Mouse (Mus musculus): ENCODE measurements at regions not wholly inside any gene's neighbourhood (a gene's known extent, or its start where the extent isn't known, plus 50 kb on each side); places are given as distances from the start of the nearest gene placed in this dataset.

- Histone ChIP-seq H3K4me3 (ENCODE audit: low read depth, low read length) (no peak overlapping the region), H3K27ac (ENCODE audit: low read depth, low read length) (no peak overlapping the region), H3K27me3 (ENCODE audit: control insufficient read depth, insufficient read depth, low read length) (no peaks in the 10 kb centered on the region), H3K4me1 (ENCODE audit: control insufficient read depth, insufficient read depth, low read length) (no peaks in the 10 kb centered on the region), H3K4me2 (no peak overlapping the region), H3K9ac (ENCODE audit: low read length) (no peak overlapping the region), H3K36me3 (ENCODE audit: control insufficient read depth, insufficient read depth, low read length) (no peaks in the 10 kb centered on the region), H3K9me3 (ENCODE audit: control insufficient read depth, low read length) (no peaks in the 10 kb centered on the region)
- WGBS: 90% methylated on average over 5 of the region's 5 CpGs
- no peak for ATAC-seq (ENCODE audit: low FRiP score)
- DNase-seq (ENCODE audit: low spot score, missing footprints): peak; percentile 28
These were observed 62.9 kb upstream of the Boc start for GRCm38 (mm10) chr16:44621573-44621972.

- no peak overlapping the region for H3K4me2 ChIP-seq
- H3K9ac ChIP-seq (ENCODE audit: low read length): no peak overlapping the region
- H3K27ac ChIP-seq (ENCODE audit: low read depth, low read length): no peak overlapping the region
- H3K4me1 ChIP-seq (ENCODE audit: control insufficient read depth, insufficient read depth, low read length): peaks cover 6% of the 10 kb centered on the region; the same call in 1 of the 2 replicates
- no peaks in the 10 kb centered on the region for H3K36me3 ChIP-seq (ENCODE audit: control insufficient read depth, insufficient read depth, low read length)
- ATAC-seq (ENCODE audit: low FRiP score): no peak
- no peaks in the 10 kb centered on the region for H3K27me3 ChIP-seq (ENCODE audit: control insufficient read depth, insufficient read depth, low read length)
- H3K4me3 ChIP-seq (ENCODE audit: low read depth, low read length): no peak overlapping the region
- peak; percentile 14 for DNase-seq (ENCODE audit: low spot score, missing footprints)
- 80% methylated on average over 2 of the region's 2 CpGs for WGBS
- H3K9me3 ChIP-seq (ENCODE audit: control insufficient read depth, low read length): no peaks in the 10 kb centered on the region
These were observed 61.8 kb upstream of the Boc start for GRCm38 (mm10) chr16:44620536-44620935.

- Histone ChIP-seq H3K27me3 (ENCODE audit: control insufficient read depth, insufficient read depth, low read length) (no peaks in the 10 kb centered on the region), H3K4me1 (ENCODE audit: control insufficient read depth, insufficient read depth, low read length) (peaks cover 6% of the 10 kb centered on the region; the same call in 1 of the 2 replicates), H3K9me3 (ENCODE audit: control insufficient read depth, low read length) (no peaks in the 10 kb centered on the region), H3K36me3 (ENCODE audit: control insufficient read depth, insufficient read depth, low read length) (no peaks in the 10 kb centered on the region), H3K9ac (ENCODE audit: low read length) (no peak overlapping the region), H3K27ac (ENCODE audit: low read depth, low read length) (no peak overlapping the region), H3K4me2 (no peak overlapping the region), H3K4me3 (ENCODE audit: low read depth, low read length) (no peak overlapping the region)
- WGBS: 95% methylated on average over 4 of the region's 4 CpGs
- DNase-seq (ENCODE audit: low spot score, missing footprints) (peak; percentile 17), ATAC-seq (ENCODE audit: low FRiP score) (no peak)
These were observed 60.9 kb upstream of the Boc start for GRCm38 (mm10) chr16:44619476-44620103.

GRCm38 (mm10) chr16:44617041-44617440, 58.3 kb upstream of the Boc start:
- no peaks in the 10 kb centered on the region for H3K9me3 ChIP-seq (ENCODE audit: control insufficient read depth, low read length)
- no peak overlapping the region for H3K4me2 ChIP-seq
- H3K36me3 ChIP-seq (ENCODE audit: control insufficient read depth, insufficient read depth, low read length): no peaks in the 10 kb centered on the region
- H3K4me3 ChIP-seq (ENCODE audit: low read depth, low read length): no peak overlapping the region
- no peak overlapping the region for H3K27ac ChIP-seq (ENCODE audit: low read depth, low read length)
- DNase-seq (ENCODE audit: low spot score, missing footprints): peak; percentile 72
- H3K4me1 ChIP-seq (ENCODE audit: control insufficient read depth, insufficient read depth, low read length): peaks cover 6% of the 10 kb centered on the region; the same call in 1 of the 2 replicates
- H3K27me3 ChIP-seq (ENCODE audit: control insufficient read depth, insufficient read depth, low read length): no peaks in the 10 kb centered on the region
- WGBS: 93% methylated on average over 6 of the region's 6 CpGs
- no peak overlapping the region for H3K9ac ChIP-seq (ENCODE audit: low read length)
- ATAC-seq (ENCODE audit: low FRiP score): no peak

- no peak overlapping the region for H3K9ac ChIP-seq (ENCODE audit: low read length)
- H3K27ac ChIP-seq (ENCODE audit: low read depth, low read length): no peak overlapping the region
- H3K4me2 ChIP-seq: no peak overlapping the region
- no peak for ATAC-seq (ENCODE audit: low FRiP score)
- no peaks in the 10 kb centered on the region for H3K36me3 ChIP-seq (ENCODE audit: control insufficient read depth, insufficient read depth, low read length)
- peak; percentile 82 for DNase-seq (ENCODE audit: low spot score, missing footprints)
- H3K27me3 ChIP-seq (ENCODE audit: control insufficient read depth, insufficient read depth, low read length): no peaks in the 10 kb centered on the region
- H3K4me3 ChIP-seq (ENCODE audit: low read depth, low read length): no peak overlapping the region
- no peaks in the 10 kb centered on the region for H3K9me3 ChIP-seq (ENCODE audit: control insufficient read depth, low read length)
- peaks cover 6% of the 10 kb centered on the region; the same call in 1 of the 2 replicates for H3K4me1 ChIP-seq (ENCODE audit: control insufficient read depth, insufficient read depth, low read length)
- 38% methylated on average over 5 of the region's 5 CpGs for WGBS
These were observed 57.7 kb upstream of the Boc start for GRCm38 (mm10) chr16:44616376-44616775.

- no peaks in the 10 kb centered on the region for H3K9me3 ChIP-seq (ENCODE audit: control insufficient read depth, low read length)
- H3K36me3 ChIP-seq (ENCODE audit: control insufficient read depth, insufficient read depth, low read length): no peaks in the 10 kb centered on the region
- DNase-seq (ENCODE audit: low spot score, missing footprints) (peak; percentile 90), ATAC-seq (ENCODE audit: low FRiP score) (no peak)
- H3K4me3 ChIP-seq (ENCODE audit: low read depth, low read length): no peak overlapping the region
- peaks cover 6% of the 10 kb centered on the region; the same call in 1 of the 2 replicates for H3K4me1 ChIP-seq (ENCODE audit: control insufficient read depth, insufficient read depth, low read length)
- H3K9ac ChIP-seq (ENCODE audit: low read length): no peak overlapping the region
- no peak overlapping the region for H3K4me2 ChIP-seq
- no peaks in the 10 kb centered on the region for H3K27me3 ChIP-seq (ENCODE audit: control insufficient read depth, insufficient read depth, low read length)
- H3K27ac ChIP-seq (ENCODE audit: low read depth, low read length): no peak overlapping the region
- WGBS: 60% methylated on average over 3 of the region's 3 CpGs
These were observed 57.1 kb upstream of the Boc start for GRCm38 (mm10) chr16:44615878-44616206.

GRCm38 (mm10) chr16:44615172-44615877, 56.6 kb upstream of the Boc start:
- peaks cover 6% of the 10 kb centered on the region; the same call in 1 of the 2 replicates for H3K4me1 ChIP-seq (ENCODE audit: control insufficient read depth, insufficient read depth, low read length)
- no peaks in the 10 kb centered on the region for H3K9me3 ChIP-seq (ENCODE audit: control insufficient read depth, low read length)
- ATAC-seq (ENCODE audit: low FRiP score) (no peak), DNase-seq (ENCODE audit: low spot score, missing footprints) (peak; percentile 73)
- H3K36me3 ChIP-seq (ENCODE audit: control insufficient read depth, insufficient read depth, low read length): no peaks in the 10 kb centered on the region
- H3K4me2 ChIP-seq: no peak overlapping the region
- H3K4me3 ChIP-seq (ENCODE audit: low read depth, low read length): no peak overlapping the region
- H3K9ac ChIP-seq (ENCODE audit: low read length): no peak overlapping the region
- 81% methylated on average over 9 of the region's 9 CpGs for WGBS
- no peak overlapping the region for H3K27ac ChIP-seq (ENCODE audit: low read depth, low read length)
- H3K27me3 ChIP-seq (ENCODE audit: control insufficient read depth, insufficient read depth, low read length): no peaks in the 10 kb centered on the region

GRCm38 (mm10) chr16:44614235-44614634, 55.5 kb upstream of the Boc start:
- H3K4me2 ChIP-seq: no peak overlapping the region
- H3K4me3 ChIP-seq (ENCODE audit: low read depth, low read length): no peak overlapping the region
- H3K36me3 ChIP-seq (ENCODE audit: control insufficient read depth, insufficient read depth, low read length): no peaks in the 10 kb centered on the region
- DNase-seq (ENCODE audit: low spot score, missing footprints): peak; percentile 77
- no peaks in the 10 kb centered on the region for H3K27me3 ChIP-seq (ENCODE audit: control insufficient read depth, insufficient read depth, low read length)
- H3K9me3 ChIP-seq (ENCODE audit: control insufficient read depth, low read length): no peaks in the 10 kb centered on the region
- WGBS: 96% methylated on average over 5 of the region's 5 CpGs
- H3K9ac ChIP-seq (ENCODE audit: low read length): no peak overlapping the region
- H3K4me1 ChIP-seq (ENCODE audit: control insufficient read depth, insufficient read depth, low read length): peaks cover 6% of the 10 kb centered on the region; the same call in 1 of the 2 replicates
- ATAC-seq (ENCODE audit: low FRiP score): no peak
- no peak overlapping the region for H3K27ac ChIP-seq (ENCODE audit: low read depth, low read length)

GRCm38 (mm10) chr16:44612676-44613075, 54.0 kb upstream of the Boc start:
- H3K4me1 ChIP-seq (ENCODE audit: control insufficient read depth, insufficient read depth, low read length): peaks cover 6% of the 10 kb centered on the region; the same call in 1 of the 2 replicates
- ATAC-seq (ENCODE audit: low FRiP score): no peak

More at GRCm38 (mm10) chr16:44612676-44613075, 54.0 kb upstream of the Boc start:
- Histone ChIP-seq H3K4me2 (no peak overlapping the region), H3K4me3 (ENCODE audit: low read depth, low read length) (no peak overlapping the region), H3K9ac (ENCODE audit: low read length) (no peak overlapping the region), H3K27me3 (ENCODE audit: control insufficient read depth, insufficient read depth, low read length) (no peaks in the 10 kb centered on the region), H3K27ac (ENCODE audit: low read depth, low read length) (no peak overlapping the region), H3K36me3 (ENCODE audit: control insufficient read depth, insufficient read depth, low read length) (no peaks in the 10 kb centered on the region), H3K9me3 (ENCODE audit: control insufficient read depth, low read length) (no peaks in the 10 kb centered on the region)
- peak; percentile 85 for DNase-seq (ENCODE audit: low spot score, missing footprints)
- WGBS: 74% methylated on average over 5 of the region's 5 CpGs

Data from midbrain, embryonic 11.5 days (tissue).